Mouse (Mus musculus): ENCODE data around the gene Fam193b. TPM values are rescaled to one million over a fixed set of nuclear protein-coding genes. Genes with fewer than 3 reads are reported as not detected.

Gene Fam193b
- polyA plus RNA-seq (2014; fragmentation: Illumina TruSeq; extraction: RNeasy Lipid Tissue Mini Kit (QIAGEN cat#74804); ENCODE audit: low read depth, low replicate concordance) = 3.2 TPM

GRCm38 (mm10) chr13:55571027-55571751 lies at the start of gene Fam193b:
Gene Fam193b (minus strand): TSS chr13:55571120.

GRCm38 (mm10) chr13:55599566-55600540 lies 28.9 kb upstream of the Fam193b start, which contains the start of gene B4galt7:
Gene B4galt7 (plus strand): TSS chr13:55599896.

GRCm38 (mm10) chr13:55573432-55573831 lies 2.5 kb upstream of the Fam193b start, which contains the start of gene Tmed9:
Gene Tmed9 (plus strand): TSS chr13:55573732.

GRCm38 (mm10) chr13:55536194-55537175 lies 34.4 kb downstream of the Fam193b start, which contains the start of gene Ddx41:
Gene Ddx41 (minus strand): TSS chr13:55536658.

GRCm38 (mm10) chr13:55529198-55529915 lies 41.6 kb downstream of the Fam193b start, which contains the start of gene Dok3:
Gene Dok3 (minus strand): TSS chr13:55529296.

GRCm38 (mm10) chr13:55513111-55513748 lies 57.7 kb downstream of the Fam193b start, which contains the start of gene Pdlim7:
Gene Pdlim7 (minus strand): TSS chr13:55513676.

Other genes starting within 250 kb of the Fam193b start
- 10.4 TPM for gene Rab24, start 249.2 kb downstream of the Fam193b start, polyA plus RNA-seq (2014; fragmentation: Illumina TruSeq; extraction: RNeasy Lipid Tissue Mini Kit (QIAGEN cat#74804); ENCODE audit: low read depth, low replicate concordance)
- gene Mxd3, start 241.3 kb downstream of the Fam193b start, polyA plus RNA-seq (2014; fragmentation: Illumina TruSeq; extraction: RNeasy Lipid Tissue Mini Kit (QIAGEN cat#74804); ENCODE audit: low read depth, low replicate concordance) = not detected
- gene Lman2, start 208.3 kb downstream of the Fam193b start, polyA plus RNA-seq (2014; fragmentation: Illumina TruSeq; extraction: RNeasy Lipid Tissue Mini Kit (QIAGEN cat#74804); ENCODE audit: low read depth, low replicate concordance) = 37.2 TPM
- not detected for gene Rgs14, start 201.4 kb downstream of the Fam193b start, polyA plus RNA-seq (2014; fragmentation: Illumina TruSeq; extraction: RNeasy Lipid Tissue Mini Kit (QIAGEN cat#74804); ENCODE audit: low read depth, low replicate concordance)
- gene Slc34a1, start 172.9 kb downstream of the Fam193b start, polyA plus RNA-seq (2014; fragmentation: Illumina TruSeq; extraction: RNeasy Lipid Tissue Mini Kit (QIAGEN cat#74804); ENCODE audit: low read depth, low replicate concordance) = 557 TPM
- gene Pfn3, start 155.9 kb downstream of the Fam193b start, polyA plus RNA-seq (2014; fragmentation: Illumina TruSeq; extraction: RNeasy Lipid Tissue Mini Kit (QIAGEN cat#74804); ENCODE audit: low read depth, low replicate concordance) = not detected
- not detected for gene F12, start 144.3 kb downstream of the Fam193b start, polyA plus RNA-seq (2014; fragmentation: Illumina TruSeq; extraction: RNeasy Lipid Tissue Mini Kit (QIAGEN cat#74804); ENCODE audit: low read depth, low replicate concordance)
- gene Grk6, start 126.0 kb downstream of the Fam193b start, polyA plus RNA-seq (2014; fragmentation: Illumina TruSeq; extraction: RNeasy Lipid Tissue Mini Kit (QIAGEN cat#74804); ENCODE audit: low read depth, low replicate concordance) = 3.1 TPM
- gene Prr7, start 106.9 kb downstream of the Fam193b start, polyA plus RNA-seq (2014; fragmentation: Illumina TruSeq; extraction: RNeasy Lipid Tissue Mini Kit (QIAGEN cat#74804); ENCODE audit: low read depth, low replicate concordance) = not detected
- 1.0 TPM for gene Dbn1, start 83.0 kb downstream of the Fam193b start, polyA plus RNA-seq (2014; fragmentation: Illumina TruSeq; extraction: RNeasy Lipid Tissue Mini Kit (QIAGEN cat#74804); ENCODE audit: low read depth, low replicate concordance)
- gene Pdlim7, start 57.4 kb downstream of the Fam193b start, polyA plus RNA-seq (2014; fragmentation: Illumina TruSeq; extraction: RNeasy Lipid Tissue Mini Kit (QIAGEN cat#74804); ENCODE audit: low read depth, low replicate concordance) = 0.40 TPM
- not detected for gene Dok3, start 41.8 kb downstream of the Fam193b start, polyA plus RNA-seq (2014; fragmentation: Illumina TruSeq; extraction: RNeasy Lipid Tissue Mini Kit (QIAGEN cat#74804); ENCODE audit: low read depth, low replicate concordance)
- gene Ddx41, start 34.5 kb downstream of the Fam193b start, polyA plus RNA-seq (2014; fragmentation: Illumina TruSeq; extraction: RNeasy Lipid Tissue Mini Kit (QIAGEN cat#74804); ENCODE audit: low read depth, low replicate concordance) = 1.7 TPM
- 45.7 TPM for gene Tmed9, start 2.6 kb upstream of the Fam193b start, polyA plus RNA-seq (2014; fragmentation: Illumina TruSeq; extraction: RNeasy Lipid Tissue Mini Kit (QIAGEN cat#74804); ENCODE audit: low read depth, low replicate concordance)
- gene B4galt7, start 28.8 kb upstream of the Fam193b start, polyA plus RNA-seq (2014; fragmentation: Illumina TruSeq; extraction: RNeasy Lipid Tissue Mini Kit (QIAGEN cat#74804); ENCODE audit: low read depth, low replicate concordance) = 1.7 TPM
- gene Caml, start 51.9 kb upstream of the Fam193b start, polyA plus RNA-seq (2014; fragmentation: Illumina TruSeq; extraction: RNeasy Lipid Tissue Mini Kit (QIAGEN cat#74804); ENCODE audit: low read depth, low replicate concordance) = 48.5 TPM
- 56.2 TPM for gene Ddx46, start 63.9 kb upstream of the Fam193b start, polyA plus RNA-seq (2014; fragmentation: Illumina TruSeq; extraction: RNeasy Lipid Tissue Mini Kit (QIAGEN cat#74804); ENCODE audit: low read depth, low replicate concordance)
- gene B230219D22Rik, start 122.0 kb upstream of the Fam193b start, polyA plus RNA-seq (2014; fragmentation: Illumina TruSeq; extraction: RNeasy Lipid Tissue Mini Kit (QIAGEN cat#74804); ENCODE audit: low read depth, low replicate concordance) = 133 TPM
- gene Txndc15, start 143.5 kb upstream of the Fam193b start, polyA plus RNA-seq (2014; fragmentation: Illumina TruSeq; extraction: RNeasy Lipid Tissue Mini Kit (QIAGEN cat#74804); ENCODE audit: low read depth, low replicate concordance) = 121 TPM
- gene Pcbd2, start 156.2 kb upstream of the Fam193b start, polyA plus RNA-seq (2014; fragmentation: Illumina TruSeq; extraction: RNeasy Lipid Tissue Mini Kit (QIAGEN cat#74804); ENCODE audit: low read depth, low replicate concordance) = 18.8 TPM
- not detected for gene Catsper3, start 213.4 kb upstream of the Fam193b start, polyA plus RNA-seq (2014; fragmentation: Illumina TruSeq; extraction: RNeasy Lipid Tissue Mini Kit (QIAGEN cat#74804); ENCODE audit: low read depth, low replicate concordance)

Data from kidney, adult 10 weeks (tissue).